Comparison of ENCODE assay signal across 11 mouse cellular contexts in genomic region chr2:29665421-29665820, GRCm38 (mm10). TPM values are rescaled to one million over a fixed set of nuclear protein-coding genes. Genes with fewer than 3 reads are reported as not detected.
A peak's percentile ranks its signal among the peaks of the same experiment; 100 is the strongest.
DNase-seq lines count a peak whose midpoint lies in the region; ATAC-seq and TF ChIP-seq lines count a peak whose summit lies in the region.
"Had no signal": no experiment of that assay in that cellular context is flagged by ENCODE, and none has a peak within 500 bp of the region (broad histone marks: within the 10 kb centered on the region; RNA-seq: fewer than 3 reads in every experiment).

No protein-coding gene starts in this region.

- H3K4me3 ChIP-seq in heart, postnatal 0 days (ENCODE audit: low read depth, low read length), result no peak overlapping the region
- H3K4me3 ChIP-seq in midbrain, embryonic 11.5 days (ENCODE audit: low read depth, low read length), result no peak overlapping the region
- H3K4me3 ChIP-seq in midbrain, embryonic 15.5 days, result no peak overlapping the region
- H3K4me3 ChIP-seq: forebrain, embryonic 15.5 days had no signal

- TF ChIP-seq CTCF in heart, postnatal 0 days (IDR thresholded peaks at IDR 0.05; ENCODE audit: low read depth), result peak; percentile 16; the same call in 1 of the 2 replicates

- no peak overlapping the region for H3K4me2 ChIP-seq in heart, postnatal 0 days (ENCODE audit: low read depth, low read length)
- no peak overlapping the region for H3K4me2 ChIP-seq in midbrain, embryonic 11.5 days
- no peak overlapping the region for H3K4me2 ChIP-seq in midbrain, embryonic 15.5 days
- H3K4me2 ChIP-seq: forebrain, embryonic 15.5 days had no signal

- 92% methylated on average over 5 of the region's 5 CpGs for WGBS in heart, postnatal 0 days
- WGBS in midbrain, embryonic 11.5 days, result 88% methylated on average over 5 of the region's 5 CpGs
- WGBS in midbrain, embryonic 15.5 days, result 94% methylated on average over 5 of the region's 5 CpGs

- no peak overlapping the region for H3K27ac ChIP-seq in heart, postnatal 0 days (ENCODE audit: low read depth)
- H3K27ac ChIP-seq in midbrain, embryonic 11.5 days (ENCODE audit: low read depth, low read length), result no peak overlapping the region
- no peak overlapping the region for H3K27ac ChIP-seq in midbrain, embryonic 15.5 days
- H3K27ac ChIP-seq: forebrain, embryonic 15.5 days had no signal

- no peaks in the 10 kb centered on the region for H3K27me3 ChIP-seq in heart, postnatal 0 days (ENCODE audit: control insufficient read depth, insufficient read depth, low read length)
- H3K27me3 ChIP-seq in midbrain, embryonic 11.5 days (ENCODE audit: control insufficient read depth, insufficient read depth, low read length), result no peaks in the 10 kb centered on the region
- H3K27me3 ChIP-seq in midbrain, embryonic 15.5 days (replicated peaks), result no peaks in the 10 kb centered on the region
- H3K27me3 ChIP-seq: forebrain, embryonic 15.5 days had no signal

- H3K9me3 ChIP-seq in heart, postnatal 0 days (replicated peaks; ENCODE audit: control insufficient read depth, low read length), result no peaks in the 10 kb centered on the region
- H3K9me3 ChIP-seq in midbrain, embryonic 11.5 days (ENCODE audit: control insufficient read depth, low read length), result no peaks in the 10 kb centered on the region
- H3K9me3 ChIP-seq in midbrain, embryonic 15.5 days, result no peaks in the 10 kb centered on the region
- H3K9me3 ChIP-seq: forebrain, embryonic 15.5 days had no signal

- no peak for DNase-seq in heart, postnatal 0 days (ENCODE audit: low spot score)
- no peak for DNase-seq in heart, postnatal 25 days (ENCODE audit: low spot score)
- DNase-seq in midbrain, embryonic 11.5 days (ENCODE audit: low spot score, missing footprints), result peak; percentile 73
- peak; percentile 87 for DNase-seq in ZHBTc4 (ENCODE audit: low read depth, low spot score)
- DNase-seq in thymus, postnatal 14 days, result peak; percentile 76
- DNase-seq in adrenal gland, postnatal 4 days (ENCODE audit: low spot score in 2 of 2), result no peak
- no peak for DNase-seq in gastrocnemius, adult 8-10 months (ENCODE audit: low spot score in 2 of 2)
- DNase-seq: heart, postnatal 36 days had no signal

- peaks cover 53% of the 10 kb centered on the region for H3K4me1 ChIP-seq in heart, postnatal 0 days (ENCODE audit: control insufficient read depth, insufficient read depth)
- peaks cover 12% of the 10 kb centered on the region for H3K4me1 ChIP-seq in midbrain, embryonic 11.5 days (ENCODE audit: control insufficient read depth, insufficient read depth, low read length)
- H3K4me1 ChIP-seq in midbrain, embryonic 15.5 days, result peaks cover 24% of the 10 kb centered on the region

- H3K36me3 ChIP-seq in heart, postnatal 0 days (replicated peaks; ENCODE audit: control insufficient read depth, insufficient read depth, low read length), result no peaks in the 10 kb centered on the region; the same call in 1 of the 2 replicates
- H3K36me3 ChIP-seq in midbrain, embryonic 11.5 days (ENCODE audit: control insufficient read depth, insufficient read depth, low read length), result no peaks in the 10 kb centered on the region
- no peaks in the 10 kb centered on the region for H3K36me3 ChIP-seq in midbrain, embryonic 15.5 days (replicated peaks)
- H3K36me3 ChIP-seq: forebrain, embryonic 15.5 days had no signal

- no peak for ATAC-seq in heart, postnatal 0 days (ENCODE audit: insufficient read depth, low read depth)
- no peak for ATAC-seq in midbrain, embryonic 11.5 days (ENCODE audit: low FRiP score)
- no peak for ATAC-seq in midbrain, embryonic 15.5 days (replicated peaks)
- ATAC-seq: forebrain, embryonic 15.5 days; intestine, embryonic 16.5 days had no signal

- intact Hi-C loops in heart, postnatal 25 days (cut with DNase I), result no loop called here

- no peak overlapping the region for H3K9ac ChIP-seq in heart, postnatal 0 days (replicated peaks; ENCODE audit: low read depth, low read length)
- H3K9ac ChIP-seq in midbrain, embryonic 11.5 days (ENCODE audit: low read length), result no peak overlapping the region
- H3K9ac ChIP-seq in midbrain, embryonic 15.5 days, result no peak overlapping the region
- H3K9ac ChIP-seq: forebrain, embryonic 15.5 days had no signal

- no peak for TF ChIP-seq EP300 in heart, postnatal 0 days (IDR thresholded peaks at IDR 0.05; ENCODE audit: low read depth)

RNA-seq across cellular contexts. Expression of gene Rapgef1, which starts 45.9 kb away (rescaled TPM):
- 47.6 and 64.0 TPM in 2 replicates for total RNA-seq in heart, postnatal 0 days (2014; rRNA removed; ENCODE audit: low replicate concordance)
- polyA plus RNA-seq in heart, postnatal 0 days (2015; fragmentation: Nextera tagmentation; extraction: Ambion mirVana), result 6.7 and 9.0 TPM in 2 replicates
- total RNA-seq in heart, postnatal 25 days (2021), result 10 to 100 TPM; 85.1 to 94.1 TPM
- polyA plus RNA-seq in midbrain, embryonic 11.5 days (2014; fragmentation: Nextera tagmentation; extraction: Ambion mirVana), result 12.4 and 15.6 TPM in 2 replicates
- 24.2 and 25.6 TPM in 2 replicates for polyA plus RNA-seq in midbrain, embryonic 15.5 days (2015; fragmentation: Nextera tagmentation; extraction: Ambion mirVana)
- 10 to 100 TPM; 64.6 to 65.1 TPM for total RNA-seq in adrenal gland, postnatal 4 days (2021)
- 100 to 1,000 TPM; 152 to 187 (median 158) TPM for total RNA-seq in gastrocnemius, adult 8-10 months (2022)

Comparison
In these comparisons a context has a peak if more than half of its experiments do, and no peak if none do; other contexts are left out.
1. DNase-seq: peak in midbrain, embryonic 11.5 days (single experiment), ZHBTc4 (single experiment) and thymus, postnatal 14 days (single experiment); none in heart, postnatal 0 days (single experiment), heart, postnatal 25 days (single experiment), adrenal gland, postnatal 4 days (0 of 2) and gastrocnemius, adult 8-10 months (0 of 2).